Mouse (Mus musculus) bone marrow, adult 2 months (tissue): ENCODE measurements around the gene Inava.

Source experiments
- CTCF ChIP-seq: fragments of 200-500 bp; IDR thresholded peaks from 2 replicates; pipeline ENCODE4 v1.5.1; 2011; ENCODE audit warnings: low read length, control low read depth; ENCODE audit not compliant: control insufficient read depth, insufficient read depth
- POLR2A ChIP-seq: fragments of 200-500 bp; IDR thresholded peaks from 2 replicates; pipeline ENCODE4 v1.6.1; 2011; ENCODE audit warnings: low read depth, mild to moderate bottlenecking, control low read depth, low read length, borderline replicate concordance; ENCODE audit not compliant: control insufficient read depth

- TF ChIP-seq POLR2A (no peak), CTCF (no peak)
These were observed 55.3 kb downstream of the Inava start for GRCm38 (mm10) chr1:136178741-136179140.
